Mouse (Mus musculus) hindbrain, embryonic 10.5 days (tissue): ENCODE results near the gene 1700017B05Rik. TPM values are rescaled to one million over a fixed set of nuclear protein-coding genes. Genes with fewer than 3 reads are reported as not detected.
"Not testable (repeated sequence)": the region's sequence is repeated elsewhere in the genome, so short reads cannot be mapped to it uniquely, and the experiment has no call there.

Source experiments
- DNase-seq: peaks from one replicate; pipeline ENCODE4 v3.0.0-alpha.2; 2017; ENCODE audit warnings: low spot score
- H3K27ac ChIP-seq: fragments of 300-500 bp; sonication (generic); 2 replicates; pipeline ENCODE4 v1.5.1; 2016; ENCODE audit warnings: mild to moderate bottlenecking, moderate library complexity
- H3K27me3 ChIP-seq: fragments of 300-500 bp; sonication (generic); 2 replicates; pipeline ENCODE4 v1.6.1; 2016; ENCODE audit warnings: mild to moderate bottlenecking; ENCODE audit not compliant: poor library complexity, insufficient read depth, severe bottlenecking
- H3K36me3 ChIP-seq: fragments of 300-500 bp; sonication (generic); 2 replicates; pipeline ENCODE4 v1.6.1; 2016; ENCODE audit warnings: mild to moderate bottlenecking, moderate library complexity
- H3K4me1 ChIP-seq: fragments of 300-500 bp; sonication (generic); replicated peaks from 2 replicates; pipeline ENCODE4 v1.6.1; 2016; ENCODE audit warnings: mild to moderate bottlenecking
- H3K4me3 ChIP-seq: fragments of 300-500 bp; sonication (generic); 2 replicates; pipeline ENCODE4 v1.5.1; 2016; ENCODE audit warnings: mild to moderate bottlenecking, moderate library complexity
- H3K9me3 ChIP-seq: fragments of 300-500 bp; sonication (generic); 2 replicates; pipeline ENCODE4 v1.6.1; 2016; ENCODE audit warnings: mild to moderate bottlenecking, moderate library complexity
- WGBS: fragments of 180-500 bp; shearing (Covaris S2); methylation state at CpG from one replicate; pipeline ENCODE4 v1.1.7; 2016; 5-methylcytosine and 5-hydroxymethylcytosine counted together
- polyA plus RNA-seq: library from polyadenylated mRNA; unstranded; fragments of >200 nt; fragmentation: Nextera tagmentation; extraction: Ambion mirVana; gene quantifications from 2 replicates; pipeline ENCODE4 v1.2.1, GENCODE M21; 2016

1700017B05Rik gene
- polyA plus RNA-seq: 9.5 and 10.9 TPM in 2 replicates

DNA sequence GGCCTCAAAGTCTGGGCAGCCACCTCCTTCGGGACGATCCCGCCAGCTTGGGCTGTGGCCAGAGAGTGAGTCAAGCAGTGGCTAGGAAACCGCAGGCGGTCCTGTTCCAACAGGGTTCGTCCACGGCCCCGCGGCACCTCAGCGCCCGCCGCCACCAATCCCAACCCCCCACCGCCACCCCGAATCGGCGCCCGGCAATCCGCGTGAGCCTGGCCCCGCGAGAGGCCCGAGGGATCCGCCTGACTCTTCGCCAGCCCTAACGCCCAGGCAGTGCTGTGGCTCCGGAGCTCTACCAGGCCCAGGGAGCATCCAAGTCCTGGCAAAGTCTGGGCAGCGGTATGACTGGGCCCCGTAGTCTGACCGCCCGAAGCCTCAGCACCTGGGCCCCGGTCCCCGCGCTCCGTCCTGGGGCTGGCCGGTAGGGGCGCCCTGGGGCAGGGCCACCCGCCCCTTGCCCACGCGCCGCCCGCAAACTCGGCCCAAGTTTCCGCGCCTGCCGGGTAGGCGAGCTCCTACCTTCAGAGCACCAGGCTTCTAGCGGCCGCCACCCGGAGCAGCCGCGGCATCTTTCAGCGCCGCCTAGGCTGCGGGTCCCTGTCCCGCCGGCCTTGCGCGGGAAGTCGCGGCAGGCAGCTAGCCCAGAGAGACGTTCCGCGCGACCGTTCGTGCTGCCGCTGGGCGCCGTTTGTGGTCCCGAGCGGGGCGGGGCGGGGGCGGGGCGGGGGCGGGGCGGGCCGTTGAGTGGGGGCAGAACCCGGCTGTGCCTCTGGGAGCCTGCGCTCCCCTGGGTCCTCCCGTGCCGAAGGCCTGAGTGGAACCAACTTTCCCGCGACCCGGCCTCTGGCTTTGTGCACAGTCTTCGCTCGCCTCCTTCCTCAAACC lies at the start of gene 1700017B05Rik:
TSS of gene 1700017B05Rik (minus strand) at position 700 of the 882 bp plus-strand sequence.
- Histone ChIP-seq H3K9me3 (no peaks in the 10 kb centered on the region), H3K4me3 (peak within 1 kb of the TSS; percentile 70), H3K27me3 (peaks cover 57% of the 10 kb centered on the region), H3K27ac (peak within 1 kb of the TSS; percentile 93), H3K36me3 (peaks cover 18% of the 10 kb centered on the region), H3K4me1 (peaks cover 65% of the 10 kb centered on the region)
- under 1% methylated on average over 87 of the region's 87 CpGs for WGBS
- peak; percentile 79 for DNase-seq

- WGBS: 89% methylated on average over 2 of the region's 2 CpGs
- no peak for DNase-seq
- H3K4me3 ChIP-seq: no peak overlapping the region
- H3K36me3 ChIP-seq: no peaks in the 10 kb centered on the region
- no peaks in the 10 kb centered on the region for H3K9me3 ChIP-seq
- H3K27ac ChIP-seq: no peak overlapping the region
- no peaks in the 10 kb centered on the region for H3K27me3 ChIP-seq
- H3K4me1 ChIP-seq: no peaks in the 10 kb centered on the region
Observed at GRCm38 (mm10) chr9:57310895-57311294, 48.5 kb upstream of the 1700017B05Rik start.

- DNase-seq: no peak
- Histone ChIP-seq H3K4me3 (no peak overlapping the region), H3K27ac (no peak overlapping the region), H3K36me3 (no peaks in the 10 kb centered on the region), H3K27me3 (no peaks in the 10 kb centered on the region), H3K4me1 (no peaks in the 10 kb centered on the region), H3K9me3 (0 out of 2 replicates have a peak, but pooled peaks cover 4% of the 10 kb centered on the region)
- 90% methylated on average over 4 of the region's 4 CpGs for WGBS
Observed at GRCm38 (mm10) chr9:57309353-57309752, 46.9 kb upstream of the 1700017B05Rik start.

- no peak for DNase-seq
- 78% methylated on average over 4 of the region's 4 CpGs for WGBS
- no peaks in the 10 kb centered on the region for H3K36me3 ChIP-seq
Observed at GRCm38 (mm10) chr9:57307456-57307855, 45.0 kb upstream of the 1700017B05Rik start.

DNA sequence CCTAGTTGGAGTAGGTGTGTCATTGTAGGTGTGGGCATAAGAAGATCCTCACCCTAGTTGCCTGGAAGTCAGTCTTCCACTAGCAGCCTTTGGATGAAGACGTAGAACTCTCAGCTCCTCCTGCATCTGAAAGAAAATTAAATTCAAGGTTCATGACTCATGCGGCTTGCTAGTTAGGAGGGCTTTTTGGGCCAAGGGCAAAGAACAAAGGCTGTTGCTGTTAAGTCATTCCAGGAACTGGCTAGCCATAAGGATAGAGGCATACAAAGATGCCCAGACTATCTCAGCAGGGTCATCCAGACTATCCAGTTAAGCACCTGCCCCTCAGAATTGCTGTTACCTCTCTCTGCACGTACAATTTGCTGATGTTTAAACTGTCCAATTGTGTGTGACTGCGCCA lies 42.3 kb upstream of the 1700017B05Rik start:
- H3K27ac ChIP-seq, H3K36me3 ChIP-seq, H3K4me3 ChIP-seq, H3K4me1 ChIP-seq, DNase-seq, H3K27me3 ChIP-seq, H3K9me3 ChIP-seq: not testable (repeated sequence)
- 94% methylated on average over 4 of the region's 4 CpGs for WGBS

More at GRCm38 (mm10) chr9:57307456-57307855, 45.0 kb upstream of the 1700017B05Rik start:
- no peaks in the 10 kb centered on the region for H3K27me3 ChIP-seq
- no peak overlapping the region for H3K27ac ChIP-seq
- no peak overlapping the region for H3K4me3 ChIP-seq
- H3K9me3 ChIP-seq: 0 out of 2 replicates have a peak, but pooled peaks cover 4% of the 10 kb centered on the region
- no peaks in the 10 kb centered on the region for H3K4me1 ChIP-seq

GRCm38 (mm10) chr9:57304251-57304650 lies 41.8 kb upstream of the 1700017B05Rik start:
- 0 out of 2 replicates have a peak, but pooled peaks cover 4% of the 10 kb centered on the region for H3K9me3 ChIP-seq
- no peak overlapping the region for H3K4me3 ChIP-seq
- no peak overlapping the region for H3K27ac ChIP-seq
- DNase-seq: no peak
- WGBS: 94% methylated on average over 2 of the region's 2 CpGs
- no peaks in the 10 kb centered on the region for H3K27me3 ChIP-seq
- no peaks in the 10 kb centered on the region for H3K4me1 ChIP-seq
- no peaks in the 10 kb centered on the region for H3K36me3 ChIP-seq

GRCm38 (mm10) chr9:57303356-57303755 lies 40.9 kb upstream of the 1700017B05Rik start:
- Histone ChIP-seq H3K27me3 (no peaks in the 10 kb centered on the region), H3K36me3 (no peaks in the 10 kb centered on the region), H3K9me3 (0 out of 2 replicates have a peak, but pooled peaks cover 4% of the 10 kb centered on the region), H3K4me1 (no peaks in the 10 kb centered on the region), H3K4me3 (no peak overlapping the region), H3K27ac (no peak overlapping the region)
- DNase-seq: no peak
- WGBS: 96% methylated on average over 1 of the region's 1 CpGs

DNA sequence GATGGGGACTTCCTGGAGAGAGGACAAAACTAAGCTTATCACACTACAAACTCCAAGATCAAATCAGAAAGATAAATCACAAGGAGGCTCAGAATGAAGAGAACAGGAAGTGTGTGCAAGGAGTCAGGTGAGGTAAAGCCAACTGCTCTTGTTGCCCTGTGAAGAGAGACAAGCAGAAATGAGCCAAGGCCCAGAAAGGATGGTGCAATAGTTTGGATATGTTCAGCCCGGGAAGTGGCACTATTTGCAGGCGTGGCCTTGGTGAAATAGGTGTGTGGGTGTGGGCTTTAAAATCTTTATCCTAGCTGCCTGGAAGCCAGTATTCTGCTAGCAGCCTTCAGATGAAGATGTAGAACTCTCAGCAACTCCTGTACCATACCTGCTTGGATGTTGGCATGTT lies 38.4 kb upstream of the 1700017B05Rik start:
- no peak for DNase-seq
- peaks cover 4% of the 10 kb centered on the region; the same call in 1 of the 2 replicates for H3K4me1 ChIP-seq

GRCm38 (mm10) chr9:57299790-57300477 lies 37.5 kb upstream of the 1700017B05Rik start:
- Histone ChIP-seq H3K36me3 (no peaks in the 10 kb centered on the region), H3K4me3 (no peak overlapping the region), H3K9me3 (0 out of 2 replicates have a peak, but pooled peaks cover under 1% of the 10 kb centered on the region), H3K4me1 (peaks cover 4% of the 10 kb centered on the region; the same call in 1 of the 2 replicates), H3K27ac (no peak overlapping the region), H3K27me3 (no peaks in the 10 kb centered on the region)
- WGBS: 80% methylated on average over 6 of the region's 6 CpGs
- no peak for DNase-seq

More for the DNA sequence above, 38.4 kb upstream of the 1700017B05Rik start:
- 91% methylated on average over 2 of the region's 2 CpGs for WGBS
- no peaks in the 10 kb centered on the region for H3K36me3 ChIP-seq
- H3K4me3 ChIP-seq: no peak overlapping the region
- H3K27ac ChIP-seq: no peak overlapping the region
- 0 out of 2 replicates have a peak, but pooled peaks cover 4% of the 10 kb centered on the region for H3K9me3 ChIP-seq
- no peaks in the 10 kb centered on the region for H3K27me3 ChIP-seq

GRCm38 (mm10) chr9:57297938-57298337 lies 35.5 kb upstream of the 1700017B05Rik start:
- no peaks in the 10 kb centered on the region for H3K27me3 ChIP-seq
- 97% methylated on average over 2 of the region's 2 CpGs for WGBS
- H3K36me3 ChIP-seq: no peaks in the 10 kb centered on the region
- no peak overlapping the region for H3K4me3 ChIP-seq
- no peak for DNase-seq
- H3K27ac ChIP-seq: no peak overlapping the region
- peaks cover 4% of the 10 kb centered on the region; the same call in 1 of the 2 replicates for H3K4me1 ChIP-seq
- no peaks in the 10 kb centered on the region for H3K9me3 ChIP-seq

DNA sequence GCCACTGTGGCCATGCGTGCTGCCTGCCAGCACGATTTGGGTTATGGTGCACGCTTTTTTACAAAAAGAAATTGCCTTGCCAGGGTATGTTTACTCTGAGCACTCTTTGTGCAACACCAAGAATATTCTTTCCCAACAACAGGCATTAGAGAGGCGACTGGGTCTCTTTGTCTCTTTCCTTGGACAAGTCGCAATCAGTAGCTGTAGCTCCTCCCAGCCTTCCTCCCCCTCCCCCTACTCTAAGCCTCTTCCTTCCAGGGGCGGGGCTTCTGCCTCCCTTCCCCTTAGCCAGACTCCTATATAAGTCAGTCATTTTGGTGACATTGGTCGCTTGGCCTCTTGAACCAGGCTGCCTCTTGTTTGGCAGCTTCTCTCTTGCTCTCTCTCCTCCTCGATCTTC lies 33.9 kb upstream of the 1700017B05Rik start:
- no peak overlapping the region for H3K4me3 ChIP-seq
- 68% methylated on average over 8 of the region's 8 CpGs for WGBS
- peaks cover 4% of the 10 kb centered on the region; the same call in 1 of the 2 replicates for H3K4me1 ChIP-seq
- H3K9me3 ChIP-seq: no peaks in the 10 kb centered on the region
- DNase-seq: no peak
- no peak overlapping the region for H3K27ac ChIP-seq
- no peaks in the 10 kb centered on the region for H3K27me3 ChIP-seq
- H3K36me3 ChIP-seq: no peaks in the 10 kb centered on the region

DNA sequence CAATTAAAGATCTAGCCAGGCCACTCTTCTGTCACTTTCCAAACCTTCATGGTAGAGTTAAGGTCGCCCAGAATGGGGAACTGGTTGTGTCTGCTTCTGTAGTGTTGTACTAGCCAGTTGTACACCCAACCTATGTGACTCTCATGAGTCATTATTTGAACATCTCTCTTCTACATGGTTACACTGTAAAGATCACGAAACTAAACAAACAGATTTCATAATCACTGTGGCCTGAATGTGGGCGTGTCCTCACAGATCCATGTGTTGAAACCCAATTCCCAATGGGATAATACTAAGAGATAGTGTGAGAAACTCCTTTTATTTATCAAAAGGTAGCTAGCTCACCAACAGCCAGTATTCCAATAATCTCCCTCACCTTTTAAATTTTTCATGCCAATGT lies 33.3 kb upstream of the 1700017B05Rik start:
- Histone ChIP-seq H3K27me3 (no peaks in the 10 kb centered on the region), H3K4me3 (no peak overlapping the region), H3K4me1 (peaks cover 4% of the 10 kb centered on the region; the same call in 1 of the 2 replicates), H3K36me3 (no peaks in the 10 kb centered on the region), H3K9me3 (no peaks in the 10 kb centered on the region), H3K27ac (no peak overlapping the region)
- no peak for DNase-seq
- WGBS: 86% methylated on average over 3 of the region's 3 CpGs
